Mouse (Mus musculus) left cerebral cortex, adult 2 months (tissue): ENCODE data around the gene Olfr695. TPM values are rescaled to one million over a fixed set of nuclear protein-coding genes. Genes with fewer than 3 reads are reported as not detected.

Source experiments
- DNase-seq, 2 experiments: peaks; one replicate each; pipeline ENCODE4 v3.0.0; 2021 to 2022; ENCODE audit warnings: low spot score in 2 of 2, mixed read lengths in 1 of 2; ENCODE audit errors: extremely low spot score in 1 of 2
- H3K27ac ChIP-seq: fragments of 200-600 bp; 2 replicates; pipeline ENCODE4 v1.8.1; 2022
- H3K4me3 ChIP-seq: fragments of 200-600 bp; 2 replicates; pipeline ENCODE4 v1.8.1; 2022
- CTCF ChIP-seq: fragments of 200-600 bp; IDR thresholded peaks from 2 replicates; pipeline ENCODE4 v1.8.1; 2022; ENCODE audit warnings: antibody characterized with exemption, mild to moderate bottlenecking, moderate library complexity
- intact Hi-C: fragments of 180-260 bp; cut with DNase I; formaldehyde crosslinking; loops from one replicate; pipeline ENCODE4 v1.15.1; 2025
- total RNA-seq, 2 experiments: library from RNA; stranded (reverse); gene quantifications; 2 replicates each; pipeline ENCODE4 v1.2.3; 2021

The Olfr695 gene
- total RNA-seq, 2 experiments from 2014 or later, result not detected

DNA sequence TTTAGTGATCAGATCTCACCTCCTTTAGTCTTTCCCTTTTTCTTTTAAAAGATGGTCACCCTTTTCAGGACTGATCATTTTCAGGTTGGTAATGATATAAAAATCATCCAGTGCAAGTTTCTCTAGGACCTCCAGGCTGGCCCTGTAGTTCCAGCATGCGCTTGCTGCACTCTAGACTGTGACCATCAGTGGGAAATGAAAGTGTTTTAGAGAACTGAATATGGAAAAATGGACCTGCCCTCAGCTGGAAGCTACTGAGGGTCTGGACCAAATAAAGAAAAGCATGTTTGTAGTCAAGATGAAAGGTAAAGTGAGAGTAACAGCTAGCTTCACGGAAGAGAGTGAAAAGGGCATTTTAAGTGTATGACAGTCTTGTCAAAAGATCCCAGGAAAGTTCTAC, 30.8 kb downstream of the Olfr695 start:
- DNase-seq, result no peak
- Histone ChIP-seq H3K27ac (no peak overlapping the region), H3K4me3 (no peak overlapping the region)
- intact Hi-C loops, result no loop called here
- TF ChIP-seq CTCF, result no peak

DNA sequence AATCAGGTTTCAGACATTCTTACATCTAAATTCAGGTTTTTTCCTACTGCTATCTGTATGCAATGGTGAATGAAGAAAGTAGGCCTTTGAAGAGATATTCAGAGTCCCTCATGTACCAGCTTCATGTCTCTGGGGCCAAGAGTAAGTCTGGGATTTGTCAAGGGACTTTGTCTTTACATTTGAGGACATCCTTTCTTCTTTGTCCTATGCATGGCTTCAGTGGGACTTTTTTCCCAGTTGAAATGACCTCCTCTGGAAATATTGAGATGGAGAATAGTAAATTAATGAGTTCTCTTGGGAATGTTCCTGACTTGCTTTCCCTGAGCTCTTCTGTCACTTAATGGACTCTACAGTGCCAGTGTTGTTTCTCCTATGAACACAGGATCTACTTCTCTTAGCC, 35.7 kb downstream of the Olfr695 start, which contains the start of gene Olfr693:
Olfr693 (minus strand) TSS at position 101 of the 400 bp plus-strand sequence.
- no peak for TF ChIP-seq CTCF
- Histone ChIP-seq H3K27ac (no peak within 1 kb of the TSS), H3K4me3 (no peak within 1 kb of the TSS)
- intact Hi-C loops, result no loop called here
- DNase-seq, result no peak

Other genes with a start within 250 kb of the Olfr695 start
- not detected for gene Olfr693, start 35.8 kb downstream of the Olfr695 start, total RNA-seq
- not detected for gene Olfr694, start 24.6 kb downstream of the Olfr695 start, total RNA-seq
- not detected for gene Olfr697, start 26.0 kb upstream of the Olfr695 start, total RNA-seq
- not detected for gene Olfr698, start 39.0 kb upstream of the Olfr695 start, total RNA-seq
- gene Olfr699, start 76.8 kb upstream of the Olfr695 start, total RNA-seq, result not detected
- not detected for gene Olfr700, start 92.4 kb upstream of the Olfr695 start, total RNA-seq
- not detected for gene Olfr701, start 97.7 kb upstream of the Olfr695 start, total RNA-seq
- gene Olfr702, start 117.5 kb upstream of the Olfr695 start, total RNA-seq, result not detected
- not detected for gene Olfr703, start 127.0 kb upstream of the Olfr695 start, total RNA-seq
- not detected for gene Olfr704, start 146.8 kb upstream of the Olfr695 start, total RNA-seq
- gene Olfr705, start 160.5 kb upstream of the Olfr695 start, total RNA-seq, result not detected
- not detected for gene Olfr706, start 171.8 kb upstream of the Olfr695 start, total RNA-seq
- not detected for gene Olfr707, start 184.8 kb upstream of the Olfr695 start, total RNA-seq
- gene Olfr1532-ps1, start 191.6 kb upstream of the Olfr695 start, total RNA-seq, result not detected
- gene Olfr709-ps1, start 215.8 kb upstream of the Olfr695 start, total RNA-seq, result not detected
- gene Olfr710, start 231.9 kb upstream of the Olfr695 start, total RNA-seq, result not detected
- gene Olfr6, start 247.5 kb upstream of the Olfr695 start, total RNA-seq, result not detected